Mouse (Mus musculus): ENCODE results near the gene Irf2bp2. TPM values are rescaled to one million over a fixed set of nuclear protein-coding genes. Genes with fewer than 3 reads are reported as not detected.
"Not testable (repeated sequence)": the region's sequence is repeated elsewhere in the genome, so short reads cannot be mapped to it uniquely, and the experiment has no call there.

The Irf2bp2 gene
- polyA plus RNA-seq, 1 experiment from 2014 or later: 3.0 TPM

GRCm38 (mm10) chr8:126600388-126600787 lies 6.6 kb upstream of the Irf2bp2 start:
- H3K4me1 ChIP-seq: peaks cover 66% of the 10 kb centered on the region
- 87% methylated on average over 6 of the region's 6 CpGs for WGBS

GRCm38 (mm10) chr8:126599297-126599696 lies 5.5 kb upstream of the Irf2bp2 start:
- Histone ChIP-seq H3K27ac (no peak overlapping the region), H3K4me3 (no peak overlapping the region), H3K36me3 (replicated peaks) (no peaks in the 10 kb centered on the region), H3K9me3 (no peaks in the 10 kb centered on the region), H3K4me1 (peaks cover 76% of the 10 kb centered on the region), H3K27me3 (ENCODE audit: poor library complexity, severe bottlenecking) (peaks cover 27% of the 10 kb centered on the region)
- WGBS: 85% methylated on average over 4 of the region's 4 CpGs
- DNase-seq (ENCODE audit: extremely low spot score, low spot score): no peak

More at GRCm38 (mm10) chr8:126600388-126600787, 6.6 kb upstream of the Irf2bp2 start:
- DNase-seq (ENCODE audit: extremely low spot score, low spot score); H3K9me3 ChIP-seq; H3K36me3 ChIP-seq (replicated peaks); H3K27ac ChIP-seq; H3K4me3 ChIP-seq: not testable (repeated sequence)
- peaks cover 25% of the 10 kb centered on the region for H3K27me3 ChIP-seq (ENCODE audit: poor library complexity, severe bottlenecking)

DNA sequence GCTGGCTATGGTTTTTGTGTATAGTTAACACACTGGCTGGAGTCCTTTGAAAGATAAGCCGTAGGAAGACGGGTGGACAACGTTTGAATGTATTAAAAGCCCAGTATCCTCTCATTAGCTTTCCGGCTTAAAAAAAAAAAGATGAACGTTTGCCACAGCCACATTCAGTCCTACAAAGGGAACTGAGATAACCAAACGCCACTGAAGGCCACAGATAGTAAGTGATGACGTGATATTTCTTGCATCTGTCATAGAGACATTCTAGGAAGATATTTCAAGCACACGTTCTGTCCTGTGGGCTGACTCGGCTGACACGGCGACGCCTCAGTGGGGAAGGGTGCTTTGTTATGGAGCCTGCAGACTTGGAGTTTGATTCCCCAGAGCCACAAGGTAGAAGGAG lies 4.4 kb upstream of the Irf2bp2 start:
- H3K36me3 ChIP-seq (replicated peaks): no peaks in the 10 kb centered on the region
- H3K27me3 ChIP-seq (ENCODE audit: poor library complexity, severe bottlenecking): peaks cover 27% of the 10 kb centered on the region
- no peak overlapping the region for H3K4me3 ChIP-seq
- no peaks in the 10 kb centered on the region for H3K9me3 ChIP-seq
- 0 out of 2 replicates have a peak overlapping the region, but pooled peaks have one; percentile 20 for H3K27ac ChIP-seq
- DNase-seq (ENCODE audit: extremely low spot score, low spot score): no peak
- WGBS: 82% methylated on average over 12 of the region's 12 CpGs
- peaks cover 74% of the 10 kb centered on the region for H3K4me1 ChIP-seq

GRCm38 (mm10) chr8:126596721-126597120 lies 2.9 kb upstream of the Irf2bp2 start:
- Histone ChIP-seq H3K27me3 (ENCODE audit: poor library complexity, severe bottlenecking) (peaks cover 24% of the 10 kb centered on the region), H3K4me1 (peaks cover 76% of the 10 kb centered on the region), H3K27ac (peak overlapping the region; percentile 98), H3K4me3 (no peak overlapping the region), H3K36me3 (replicated peaks) (no peaks in the 10 kb centered on the region; the same call in 1 of the 2 replicates), H3K9me3 (no peaks in the 10 kb centered on the region)
- no peak for DNase-seq (ENCODE audit: extremely low spot score, low spot score)
- WGBS: 88% methylated on average over 5 of the region's 5 CpGs

- H3K36me3 ChIP-seq (replicated peaks): peaks cover 5% of the 10 kb centered on the region
- H3K27ac ChIP-seq: peak overlapping the region; percentile 98
- DNase-seq (ENCODE audit: extremely low spot score, low spot score): no peak
- peak overlapping the region; percentile 99 for H3K4me3 ChIP-seq
- 40% methylated on average over 12 of the region's 12 CpGs for WGBS
- H3K4me1 ChIP-seq: peaks cover 76% of the 10 kb centered on the region
- peaks cover 19% of the 10 kb centered on the region; the same call in 1 of the 2 replicates for H3K27me3 ChIP-seq (ENCODE audit: poor library complexity, severe bottlenecking)
- no peaks in the 10 kb centered on the region for H3K9me3 ChIP-seq
Observed at GRCm38 (mm10) chr8:126596097-126596634, 2.4 kb upstream of the Irf2bp2 start.

DNA sequence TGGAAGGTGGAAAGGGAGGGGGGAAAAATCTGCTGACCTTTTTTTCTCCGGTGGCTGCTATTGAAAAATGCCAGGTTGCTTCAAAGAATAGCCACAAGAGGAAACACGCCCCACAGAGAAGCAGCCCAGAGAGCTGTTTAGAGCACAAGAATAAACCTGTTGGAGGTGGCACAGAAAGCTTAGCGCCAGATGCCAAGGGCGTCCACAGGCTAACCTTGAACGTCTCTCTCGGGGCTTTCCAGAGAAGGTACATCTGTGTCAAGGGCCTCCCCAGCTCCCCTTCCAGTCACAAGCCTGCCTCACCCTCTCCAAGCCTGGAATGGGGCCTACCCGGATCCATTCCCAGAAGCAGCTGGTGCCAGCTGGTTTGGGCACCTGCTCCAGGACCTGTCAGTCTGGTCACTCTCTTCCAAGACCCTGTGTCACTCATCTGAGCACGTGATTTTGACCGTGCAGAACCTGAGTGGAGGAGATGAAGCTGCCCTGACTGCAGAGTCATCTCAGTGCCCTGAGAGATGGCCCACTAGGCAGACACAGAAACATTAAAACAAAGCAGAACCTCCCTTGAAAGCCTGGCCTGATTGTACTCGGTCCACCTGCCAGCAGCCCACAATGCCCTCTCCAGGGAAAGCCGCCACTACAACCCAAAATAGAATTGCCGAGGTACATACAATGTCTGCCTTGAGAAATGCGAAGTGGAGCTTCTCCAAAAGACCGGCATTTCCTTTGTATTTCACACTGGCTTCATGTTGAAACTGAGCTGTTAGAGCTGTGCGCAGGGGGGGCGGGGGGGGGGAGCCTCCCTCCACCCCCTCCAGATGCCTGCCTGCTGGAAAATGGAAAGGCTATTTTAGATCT lies 1.6 kb upstream of the Irf2bp2 start:
- DNase-seq (ENCODE audit: extremely low spot score, low spot score): no peak
- 33% methylated on average over 16 of the region's 16 CpGs for WGBS

GRCm38 (mm10) chr8:126594481-126595000 lies 755 bp upstream of the Irf2bp2 start:
- peak; percentile 96 for DNase-seq (ENCODE audit: extremely low spot score, low spot score)
- under 1% methylated on average over 48 of the region's 48 CpGs for WGBS
- Histone ChIP-seq H3K4me3 (peak overlapping the region; percentile 99), H3K9me3 (no peaks in the 10 kb centered on the region), H3K36me3 (replicated peaks) (peaks cover 16% of the 10 kb centered on the region), H3K4me1 (peaks cover 83% of the 10 kb centered on the region), H3K27me3 (ENCODE audit: poor library complexity, severe bottlenecking) (peaks cover 13% of the 10 kb centered on the region; the same call in 1 of the 2 replicates), H3K27ac (peak overlapping the region; percentile 98)

More for the DNA sequence above, 1.6 kb upstream of the Irf2bp2 start:
- Histone ChIP-seq H3K9me3 (no peaks in the 10 kb centered on the region), H3K27me3 (ENCODE audit: poor library complexity, severe bottlenecking) (peaks cover 13% of the 10 kb centered on the region; the same call in 1 of the 2 replicates), H3K27ac (peak overlapping the region; percentile 98), H3K4me1 (peaks cover 75% of the 10 kb centered on the region), H3K36me3 (replicated peaks) (peaks cover 9% of the 10 kb centered on the region), H3K4me3 (peak overlapping the region; percentile 99)

DNA sequence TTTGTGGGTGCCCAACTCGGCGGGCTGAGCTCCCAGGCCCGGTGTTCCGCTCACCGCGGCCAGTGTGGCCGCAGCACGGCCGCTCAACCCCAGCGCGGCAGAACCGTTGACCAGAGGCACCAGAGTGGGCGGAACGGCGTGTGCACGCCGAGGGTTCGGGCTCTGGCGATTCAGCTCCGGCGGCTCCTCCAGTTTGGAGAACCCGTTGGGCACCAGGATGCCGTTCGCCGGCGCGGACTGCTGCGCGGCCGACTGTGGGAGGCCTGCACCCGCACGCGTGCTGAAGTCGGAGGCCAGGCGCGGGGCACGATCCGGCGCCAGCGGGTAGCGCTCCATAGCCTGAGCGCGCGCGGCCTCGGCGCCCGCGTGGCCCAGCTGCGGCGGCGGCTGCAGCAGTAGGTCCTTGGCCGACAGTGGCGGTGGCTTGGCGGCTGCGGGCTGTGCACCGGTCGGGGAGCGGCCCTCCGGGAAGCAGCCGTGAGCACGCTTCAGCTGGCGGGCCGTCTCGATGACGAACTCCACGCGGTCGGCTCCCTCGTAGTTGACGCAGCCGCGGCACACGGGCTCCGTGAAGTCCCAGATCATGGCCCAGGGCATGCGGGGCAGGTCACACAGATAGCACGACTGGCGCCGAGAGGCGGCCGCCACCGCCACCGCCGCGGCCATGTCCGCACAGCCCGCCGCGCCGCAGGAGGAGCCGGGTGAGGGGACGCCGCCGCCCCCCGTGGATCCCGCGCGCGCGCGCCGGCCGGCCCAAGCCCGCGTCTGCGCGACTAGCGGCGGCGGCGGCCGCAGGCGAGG lies 815 bp downstream of the Irf2bp2 start:
- H3K27ac ChIP-seq: peak overlapping the region; percentile 98
- peak; percentile 66 for DNase-seq (ENCODE audit: extremely low spot score, low spot score)
- peaks cover 25% of the 10 kb centered on the region for H3K36me3 ChIP-seq (replicated peaks)
- peak overlapping the region; percentile 99 for H3K4me3 ChIP-seq
- H3K9me3 ChIP-seq: no peaks in the 10 kb centered on the region
- WGBS: 4% methylated on average over 113 of the region's 113 CpGs
- peaks cover 93% of the 10 kb centered on the region for H3K4me1 ChIP-seq
- peaks cover 13% of the 10 kb centered on the region; the same call in 1 of the 2 replicates for H3K27me3 ChIP-seq (ENCODE audit: poor library complexity, severe bottlenecking)

DNA sequence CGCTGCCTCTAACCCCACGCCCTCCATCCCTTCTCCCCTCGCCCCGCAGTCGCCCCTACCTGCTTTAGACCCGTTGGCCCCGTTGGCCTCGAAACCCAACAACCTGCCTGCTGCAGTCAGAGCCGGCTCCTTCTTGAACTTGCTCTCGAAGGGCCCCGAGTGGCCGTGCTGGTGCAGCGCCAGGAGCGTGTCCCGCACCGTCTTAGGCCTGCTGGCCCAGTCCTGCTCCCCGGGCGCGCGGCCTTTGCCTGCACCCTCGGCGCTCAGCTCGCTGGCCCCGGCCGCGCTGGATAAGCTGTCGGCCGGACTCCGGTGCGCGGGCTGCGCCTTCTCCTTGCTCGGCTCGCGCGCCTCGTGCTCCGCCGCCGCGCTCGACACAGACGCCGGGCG lies 1.4 kb downstream of the Irf2bp2 start:
- Histone ChIP-seq H3K4me1 (peaks cover 93% of the 10 kb centered on the region), H3K36me3 (replicated peaks) (peaks cover 31% of the 10 kb centered on the region), H3K4me3 (peak overlapping the region; percentile 99), H3K27me3 (ENCODE audit: poor library complexity, severe bottlenecking) (peaks cover 13% of the 10 kb centered on the region; the same call in 1 of the 2 replicates), H3K27ac (peak overlapping the region; percentile 98), H3K9me3 (no peaks in the 10 kb centered on the region)
- 0% methylated on average over 40 of the region's 45 CpGs for WGBS
- DNase-seq (ENCODE audit: extremely low spot score, low spot score): peak; percentile 44

GRCm38 (mm10) chr8:126591821-126592268 lies 1.9 kb downstream of the Irf2bp2 start:
- peak overlapping the region; percentile 98 for H3K27ac ChIP-seq
- peaks cover 8% of the 10 kb centered on the region; the same call in 1 of the 2 replicates for H3K27me3 ChIP-seq (ENCODE audit: poor library complexity, severe bottlenecking)
- peak overlapping the region; percentile 99 for H3K4me3 ChIP-seq
- H3K4me1 ChIP-seq: peaks cover 91% of the 10 kb centered on the region
- H3K9me3 ChIP-seq: no peaks in the 10 kb centered on the region
- 2% methylated on average over 9 of the region's 9 CpGs for WGBS
- peak; percentile 51 for DNase-seq (ENCODE audit: extremely low spot score, low spot score)
- peaks cover 34% of the 10 kb centered on the region for H3K36me3 ChIP-seq (replicated peaks)

DNA sequence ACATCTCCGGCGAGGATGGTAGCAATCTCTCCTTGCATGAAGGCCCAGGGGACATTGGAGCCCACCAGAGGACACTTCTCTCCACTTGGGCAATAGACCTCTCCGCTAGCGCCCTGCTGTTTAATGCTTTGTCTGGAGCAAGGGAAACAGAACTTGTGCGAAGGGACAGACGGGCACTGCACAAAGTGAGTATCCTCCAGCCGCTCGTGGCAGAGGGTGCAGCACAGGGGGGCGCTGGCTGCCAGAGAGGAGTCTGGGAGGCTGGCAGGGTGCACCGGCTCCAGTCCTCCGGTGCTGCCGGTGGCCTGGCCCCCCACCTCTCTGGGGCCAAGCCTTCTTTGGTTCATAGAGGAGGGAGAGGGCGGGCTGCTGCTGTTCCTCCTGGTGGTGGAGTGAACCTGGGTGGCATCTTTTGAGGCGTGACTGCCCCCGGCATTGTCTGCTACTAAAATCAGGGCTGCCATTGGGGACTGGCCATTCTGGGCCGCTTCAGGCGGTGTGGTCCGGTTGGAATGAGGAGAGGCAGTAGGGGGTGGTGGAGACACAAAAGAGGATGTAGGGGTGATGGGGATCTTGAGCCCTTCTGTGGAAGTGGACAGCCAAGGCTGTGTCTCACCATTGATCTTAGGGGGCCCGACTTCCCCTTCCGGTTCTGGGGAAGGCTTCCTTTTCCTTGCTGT lies 2.5 kb downstream of the Irf2bp2 start:
- Histone ChIP-seq H3K36me3 (replicated peaks) (peaks cover 40% of the 10 kb centered on the region), H3K4me1 (peaks cover 90% of the 10 kb centered on the region), H3K27me3 (ENCODE audit: poor library complexity, severe bottlenecking) (peaks cover 5% of the 10 kb centered on the region; the same call in 1 of the 2 replicates), H3K9me3 (no peaks in the 10 kb centered on the region), H3K4me3 (peak overlapping the region; percentile 99), H3K27ac (peak overlapping the region; percentile 98)
- DNase-seq (ENCODE audit: extremely low spot score, low spot score): no peak
- WGBS: 8% methylated on average over 20 of the region's 20 CpGs

Data from forebrain, embryonic 10.5 days (tissue).